Mouse (Mus musculus) neural tube, embryonic 14.5 days (tissue): ENCODE data around the gene Cep295. TPM values are rescaled to one million over a fixed set of nuclear protein-coding genes. Genes with fewer than 3 reads are reported as not detected.
A peak's percentile ranks its signal among the peaks of the same experiment; 100 is the strongest.

Experiments used
- ATAC-seq: fragments of 200-750 bp; cut with Nextera tagmentation; 2 replicates; pipeline ENCODE4 v1.8.0; 2017; ENCODE audit warnings: low read depth, mild to moderate bottlenecking, moderate TSS enrichment, moderate library complexity
- H3K27ac ChIP-seq: fragments of 300-500 bp; sonication (generic); 2 replicates; pipeline ENCODE4 v1.5.1; 2014; ENCODE audit warnings: low read depth, mild to moderate bottlenecking, control low read depth, low read length, moderate library complexity, mixed read lengths
- H3K27me3 ChIP-seq: fragments of 300-500 bp; sonication (generic); 2 replicates; pipeline ENCODE4 v1.6.1; 2014; ENCODE audit warnings: low read length; ENCODE audit not compliant: control insufficient read depth, insufficient read depth
- H3K36me3 ChIP-seq: fragments of 300-500 bp; sonication (generic); 2 replicates; pipeline ENCODE4 v1.6.1; 2014; ENCODE audit warnings: low read length, mixed read lengths; ENCODE audit not compliant: control insufficient read depth, insufficient read depth
- H3K4me1 ChIP-seq: fragments of 300-500 bp; sonication (generic); 2 replicates; pipeline ENCODE4 v1.6.1; 2014; ENCODE audit warnings: low read length; ENCODE audit not compliant: control insufficient read depth, insufficient read depth
- H3K4me2 ChIP-seq: fragments of 300-500 bp; sonication (generic); 2 replicates; pipeline ENCODE4 v1.6.1; 2014; ENCODE audit warnings: mild to moderate bottlenecking, low read depth, low read length, control low read depth
- H3K4me3 ChIP-seq: fragments of 300-500 bp; sonication (generic); 2 replicates; pipeline ENCODE4 v1.5.1; 2014; ENCODE audit warnings: low read depth, low read length, control low read depth, mixed read lengths
- H3K9ac ChIP-seq: fragments of 300-500 bp; sonication (generic); replicated peaks from 2 replicates; pipeline ENCODE4 v1.6.1; 2014; ENCODE audit warnings: low read depth, mild to moderate bottlenecking, control low read depth, low read length, mixed read lengths
- H3K9me3 ChIP-seq: fragments of 300-500 bp; sonication (generic); 2 replicates; pipeline ENCODE4 v1.6.1; 2016; ENCODE audit warnings: low read length; ENCODE audit not compliant: control insufficient read depth
- WGBS: fragments of 180-500 bp; shearing (Covaris S2); extraction: QIAGEN DNeasy Blood & Tissue Kit; methylation state at CpG from one replicate; pipeline ENCODE4 v1.1.7; 2014; 5-methylcytosine and 5-hydroxymethylcytosine counted together
- polyA plus RNA-seq: library from polyadenylated mRNA; unstranded; fragments of >200 nt; fragmentation: Nextera tagmentation; extraction: Ambion mirVana; gene quantifications from 2 replicates; pipeline ENCODE4 v1.2.1, GENCODE M21; 2014

Cep295 gene
- polyA plus RNA-seq, 1 experiment from 2014 or later = 19.6 TPM

- Histone ChIP-seq H3K9me3 (no peaks in the 10 kb centered on the region), H3K4me2 (no peak overlapping the region), H3K36me3 (peaks cover 66% of the 10 kb centered on the region), H3K4me3 (no peak overlapping the region), H3K9ac (no peak overlapping the region), H3K4me1 (peaks cover 18% of the 10 kb centered on the region), H3K27me3 (no peaks in the 10 kb centered on the region), H3K27ac (no peak overlapping the region)
- 97% methylated on average over 2 of the region's 2 CpGs for WGBS
- ATAC-seq = no peak
Measured at GRCm38 (mm10) chr9:15312054-15312735, 45.4 kb downstream of the Cep295 start.

- no peak overlapping the region for H3K9ac ChIP-seq
- H3K4me2 ChIP-seq = no peak overlapping the region
- WGBS = 98% methylated on average over 1 of the region's 1 CpGs
- H3K4me1 ChIP-seq = peaks cover 21% of the 10 kb centered on the region
- no peak overlapping the region for H3K27ac ChIP-seq
- no peaks in the 10 kb centered on the region for H3K27me3 ChIP-seq
- peaks cover 51% of the 10 kb centered on the region for H3K36me3 ChIP-seq
- H3K9me3 ChIP-seq = no peaks in the 10 kb centered on the region
- no peak overlapping the region for H3K4me3 ChIP-seq
- no peak for ATAC-seq
Measured at GRCm38 (mm10) chr9:15310179-15310578, 47.4 kb downstream of the Cep295 start.

GRCm38 (mm10) chr9:15309425-15309824 is 48.2 kb downstream of the Cep295 start:
- Histone ChIP-seq H3K4me3 (no peak overlapping the region), H3K9ac (no peak overlapping the region), H3K4me2 (no peak overlapping the region), H3K4me1 (peaks cover 21% of the 10 kb centered on the region), H3K27ac (no peak overlapping the region), H3K9me3 (no peaks in the 10 kb centered on the region), H3K36me3 (peaks cover 44% of the 10 kb centered on the region), H3K27me3 (no peaks in the 10 kb centered on the region)
- ATAC-seq = no peak
- WGBS = 82% methylated on average over 4 of the region's 4 CpGs

GRCm38 (mm10) chr9:15308254-15308653 is 49.3 kb downstream of the Cep295 start:
- Histone ChIP-seq H3K4me2 (no peak overlapping the region), H3K27ac (no peak overlapping the region), H3K4me1 (peaks cover 21% of the 10 kb centered on the region), H3K9ac (no peak overlapping the region), H3K36me3 (peaks cover 32% of the 10 kb centered on the region), H3K27me3 (no peaks in the 10 kb centered on the region), H3K4me3 (no peak overlapping the region), H3K9me3 (no peaks in the 10 kb centered on the region)
- 60% methylated on average over 2 of the region's 2 CpGs for WGBS
- no peak for ATAC-seq

- Histone ChIP-seq H3K36me3 (peaks cover 23% of the 10 kb centered on the region), H3K4me1 (peaks cover 21% of the 10 kb centered on the region), H3K27ac (no peak overlapping the region), H3K9ac (peak overlapping the region; percentile 95), H3K4me3 (peak overlapping the region; percentile 91), H3K4me2 (peak overlapping the region; percentile 94), H3K9me3 (no peaks in the 10 kb centered on the region), H3K27me3 (no peaks in the 10 kb centered on the region)
- no peak for ATAC-seq
- 8% methylated on average over 6 of the region's 6 CpGs for WGBS
Measured at GRCm38 (mm10) chr9:15307257-15307656, 50.3 kb downstream of the Cep295 start.

GRCm38 (mm10) chr9:15306398-15307119 is 51.0 kb downstream of the Cep295 start, which contains the start of gene 4931406C07Rik:
Gene 4931406C07Rik (minus strand): TSS chr9:15306448.
- WGBS = under 1% methylated on average over 35 of the region's 35 CpGs
- H3K9me3 ChIP-seq = no peaks in the 10 kb centered on the region
- H3K36me3 ChIP-seq = peaks cover 17% of the 10 kb centered on the region
- ATAC-seq = peak; percentile 90
- peak within 1 kb of the TSS; percentile 95 for H3K9ac ChIP-seq
- peak within 1 kb of the TSS; percentile 87 for H3K27ac ChIP-seq
- H3K4me2 ChIP-seq = peak within 1 kb of the TSS; percentile 94
- H3K27me3 ChIP-seq = no peaks in the 10 kb centered on the region
- peak within 1 kb of the TSS; percentile 91 for H3K4me3 ChIP-seq
- H3K4me1 ChIP-seq = peaks cover 21% of the 10 kb centered on the region

GRCm38 (mm10) chr9:15305503-15306397 is 51.8 kb downstream of the Cep295 start, which contains the start of gene Taf1d:
Gene Taf1d (plus strand): TSS chr9:15306214.
- peak within 1 kb of the TSS; percentile 95 for H3K9ac ChIP-seq
- ATAC-seq = peak; percentile 99
- peak within 1 kb of the TSS; percentile 91 for H3K4me3 ChIP-seq
- H3K9me3 ChIP-seq = no peaks in the 10 kb centered on the region
- H3K36me3 ChIP-seq = peaks cover 14% of the 10 kb centered on the region
- peaks cover 21% of the 10 kb centered on the region for H3K4me1 ChIP-seq
- H3K27me3 ChIP-seq = no peaks in the 10 kb centered on the region
- 12% methylated on average over 45 of the region's 45 CpGs for WGBS
- H3K4me2 ChIP-seq = peak within 1 kb of the TSS; percentile 94
- H3K27ac ChIP-seq = peak within 1 kb of the TSS; percentile 87

- no peak for ATAC-seq
- no peaks in the 10 kb centered on the region for H3K27me3 ChIP-seq
- H3K4me1 ChIP-seq = peaks cover 11% of the 10 kb centered on the region
- H3K9me3 ChIP-seq = no peaks in the 10 kb centered on the region
- H3K4me2 ChIP-seq = no peak overlapping the region
- H3K27ac ChIP-seq = no peak overlapping the region
- H3K4me3 ChIP-seq = no peak overlapping the region
- 69% methylated on average over 2 of the region's 2 CpGs for WGBS
- no peak overlapping the region for H3K9ac ChIP-seq
- no peaks in the 10 kb centered on the region for H3K36me3 ChIP-seq
Measured at GRCm38 (mm10) chr9:15302881-15303280, 54.7 kb downstream of the Cep295 start.
